10 mouse cellular contexts compared by ENCODE assay signal in the genomic region with DNA sequence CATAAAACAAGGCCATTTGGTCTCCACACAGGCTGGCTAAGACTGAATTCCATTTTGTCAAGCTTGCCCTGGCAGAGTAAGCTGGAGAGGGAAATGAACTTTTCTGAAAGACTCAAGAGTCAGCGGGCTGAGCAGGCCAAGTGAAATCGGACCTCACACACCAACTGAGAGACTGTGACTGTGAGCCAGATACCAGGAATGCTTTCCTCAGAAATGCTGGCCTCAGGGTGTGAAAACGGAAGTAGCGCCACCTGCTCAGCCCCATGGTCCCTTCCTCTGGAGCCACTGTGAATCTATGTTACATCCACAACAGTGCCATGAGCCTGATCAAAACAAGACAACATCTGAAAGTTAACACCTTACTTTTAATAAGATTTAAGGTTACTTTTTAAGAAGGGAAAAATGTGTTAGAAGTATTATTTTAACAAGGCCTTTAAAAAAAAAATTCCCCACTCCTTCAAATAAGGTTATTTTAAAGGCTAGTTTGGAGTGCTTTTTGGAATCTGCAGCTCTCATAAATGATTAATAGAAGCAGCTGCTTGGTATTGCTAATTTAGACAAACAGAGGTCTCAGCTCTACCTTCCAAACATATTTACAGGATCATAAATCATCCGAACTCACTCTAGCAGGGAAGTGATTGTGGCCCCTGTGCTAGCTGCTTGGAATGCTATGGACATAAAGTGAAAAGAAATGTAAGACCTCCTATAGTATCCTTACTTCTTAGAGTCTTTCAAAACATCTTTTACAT. TPM values are rescaled to one million over a fixed set of nuclear protein-coding genes. Genes with fewer than 3 reads are reported as not detected.
DNase-seq lines count a peak whose midpoint lies in the region; TF ChIP-seq lines count a peak whose summit lies in the region.
"Had no signal": no experiment of that assay in that cellular context is flagged by ENCODE, and none has a peak within 500 bp of the region (broad histone marks: within the 10 kb centered on the region; RNA-seq: fewer than 3 reads in every experiment).

No protein-coding gene starts in this region.

- H3K36me3 ChIP-seq in heart, adult 2 months (ENCODE audit: control insufficient read depth, insufficient read depth, low read length), result peaks cover 3% of the 10 kb centered on the region
- H3K36me3 ChIP-seq: embryonic facial prominence, embryonic 15.5 days had no signal

- TF ChIP-seq EP300 in heart, adult 2 months (IDR thresholded peaks at IDR 0.05; ENCODE audit: insufficient read depth, low read depth, low read length), result no peak

- H3K27me3 ChIP-seq in heart, adult 2 months (ENCODE audit: control insufficient read depth, insufficient read depth, low read length), result no peaks in the 10 kb centered on the region
- H3K27me3 ChIP-seq: embryonic facial prominence, embryonic 15.5 days had no signal

- peaks cover 5% of the 10 kb centered on the region for H3K79me2 ChIP-seq in heart, adult 2 months (replicated peaks; ENCODE audit: control insufficient read depth, insufficient read depth, low read length)

- WGBS in heart, adult 2 months, result 44% methylated on average over 5 of the region's 5 CpGs

- no peak for TF ChIP-seq CTCF in heart, adult 2 months (IDR thresholded peaks at IDR 0.05)

- H3K4me1 ChIP-seq in heart, adult 2 months (ENCODE audit: control insufficient read depth, insufficient read depth, low read length), result peaks cover 3% of the 10 kb centered on the region; the same call in 1 of the 2 replicates

- no peak overlapping the region for H3K4me3 ChIP-seq in heart, adult 2 months
- H3K4me3 ChIP-seq: embryonic facial prominence, embryonic 15.5 days had no signal

- TF ChIP-seq POLR2A in heart, adult 2 months (IDR thresholded peaks at IDR 0.05; ENCODE audit: insufficient read depth, low read depth, low read length), result no peak

- intact Hi-C loops in heart, adult 2 months (cut with DNase I), result no loop called here
- intact Hi-C loops in heart, postnatal 36 days (cut with DNase I), result loop anchor here (5.0 kb wide), 1 partner anchor 194 kb away; a partner anchor contains a TSS

- DNase-seq in heart, adult 2 months, result peak in 1 of 2 experiments; percentile 26
- DNase-seq in heart, postnatal 36 days, result no peak
- peak; percentile 69 for DNase-seq in brain, adult 2 months (ENCODE audit: low read depth, low spot score)
- peak; percentile 59 to 68 for DNase-seq in gastrocnemius, adult 8-10 months (ENCODE audit: low spot score in 2 of 2)
- peak; percentile 60 to 77 for DNase-seq in kidney, postnatal 25 days
- DNase-seq in urinary bladder, postnatal 14 days (ENCODE audit: low spot score), result no peak
- DNase-seq in MN1 (ENCODE audit: low spot score), result no peak
- no peak for DNase-seq in adrenal gland, postnatal 36 days
- DNase-seq: lung, postnatal 14 days had no signal

- H3K27ac ChIP-seq in heart, adult 2 months, result 0 out of 2 replicates have a peak overlapping the region, but pooled peaks have one; percentile 7
- H3K27ac ChIP-seq: embryonic facial prominence, embryonic 15.5 days had no signal

- no peak overlapping the region for H3K9ac ChIP-seq in heart, adult 2 months (ENCODE audit: low read depth, low read length)
- H3K9ac ChIP-seq: embryonic facial prominence, embryonic 15.5 days had no signal

RNA-seq across cellular contexts. Expression of a gene that starts 2.1 kb away (rescaled TPM):
- 10 to 100 TPM; 31.2 to 35.5 TPM for total RNA-seq in heart, adult 2 months (2021)
- 6.1 and 13.1 TPM in 2 replicates for polyA plus RNA-seq in heart, adult 2 months (2012; rRNA removed)
- total RNA-seq in heart, postnatal 36 days (2021), result 10 to 100 TPM; 29.3 to 34.0 TPM
- total RNA-seq in gastrocnemius, adult 8-10 months (2022), result 10 to 100 TPM; 19.6 to 29.4 (median 23.0) TPM
- total RNA-seq in adrenal gland, postnatal 36 days (2021), result 10 to 100 TPM; 47.9 to 51.7 TPM

Comparison
In these comparisons a context has a peak if more than half of its experiments do, and no peak if none do; other contexts are left out.
1. DNase-seq: peak in brain, adult 2 months (single experiment), gastrocnemius, adult 8-10 months (2 of 2) and kidney, postnatal 25 days (2 of 2); none in heart, postnatal 36 days (0 of 2), urinary bladder, postnatal 14 days (single experiment), MN1 (single experiment) and adrenal gland, postnatal 36 days (0 of 2).